Mouse (Mus musculus) layer of hippocampus, adult 11-12 months (tissue): ENCODE measurements around the gene Mien1.

Experiments
- DNase-seq: peaks from one replicate; pipeline ENCODE4 v3.0.0; 2022; ENCODE audit warnings: low spot score

Gene Mien1

GRCm38 (mm10) chr11:98426592-98426991 is 12.2 kb downstream of the Mien1 start:
- no peak for DNase-seq

GRCm38 (mm10) chr11:98418939-98419547 is 19.7 kb downstream of the Mien1 start:
- no peak for DNase-seq

DNA sequence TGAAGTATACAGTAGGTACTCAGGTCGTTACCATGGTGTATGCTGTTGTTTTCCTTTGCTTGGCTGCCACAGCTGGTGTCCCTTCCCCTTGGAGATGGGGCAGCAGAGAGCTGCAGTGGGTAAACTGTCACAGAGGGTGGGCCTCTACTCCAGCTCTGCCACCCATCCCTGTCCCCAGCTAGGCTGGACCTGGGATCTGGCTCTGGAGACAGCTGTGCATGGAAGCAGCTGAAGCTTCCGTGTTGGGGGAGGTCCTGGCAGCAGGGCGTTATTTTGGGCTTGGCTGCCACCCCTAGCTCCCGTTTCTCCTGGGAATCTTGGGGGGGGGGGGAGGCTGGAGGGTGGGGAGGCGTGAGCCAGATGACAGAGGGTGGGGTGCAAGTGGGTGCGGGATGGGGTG is 20.5 kb downstream of the Mien1 start:
- no peak for DNase-seq

DNA sequence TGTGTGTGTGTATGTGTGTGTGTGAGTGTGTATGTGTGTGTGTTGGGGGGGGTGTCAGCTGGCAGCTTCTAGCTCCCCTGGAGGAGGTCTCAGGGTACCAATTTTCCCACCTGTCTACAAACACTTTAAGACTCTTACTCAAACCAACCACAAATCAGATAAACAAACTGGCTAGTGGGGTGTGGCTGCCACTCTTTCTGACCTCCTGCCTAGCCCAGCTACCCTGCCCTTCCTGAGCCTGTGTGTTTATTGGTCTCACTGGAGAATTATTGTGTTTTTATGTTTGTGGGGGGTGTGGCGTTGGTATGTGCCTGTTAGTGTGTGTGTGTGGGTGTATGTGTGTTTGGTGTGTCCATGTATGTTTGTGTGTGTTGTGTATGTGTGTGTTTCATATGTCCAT is 21.7 kb downstream of the Mien1 start:
- no peak for DNase-seq

DNA sequence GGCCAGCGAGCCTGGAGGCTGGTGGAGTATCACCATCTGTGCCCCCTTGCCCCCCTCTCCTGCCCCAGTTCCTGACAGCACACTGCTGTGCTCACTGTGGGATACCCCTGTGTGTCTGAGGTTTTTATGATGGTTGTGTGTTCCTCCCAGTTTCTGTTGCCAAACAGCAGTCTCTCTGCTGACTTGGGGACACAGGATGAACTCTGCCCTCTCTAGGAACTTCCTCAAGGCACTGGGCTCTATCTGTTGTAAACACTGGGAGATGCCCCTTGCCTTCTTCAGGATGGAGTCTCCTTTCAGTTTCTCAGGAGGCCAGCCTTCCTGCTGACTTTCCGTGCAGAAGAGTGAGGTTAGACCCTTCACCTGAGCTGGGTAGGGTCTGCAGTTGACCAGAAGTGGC is 24.6 kb downstream of the Mien1 start:
- no peak for DNase-seq

- DNase-seq, result no peak
Observed at GRCm38 (mm10) chr11:98413731-98414130, 25.1 kb downstream of the Mien1 start.

DNA sequence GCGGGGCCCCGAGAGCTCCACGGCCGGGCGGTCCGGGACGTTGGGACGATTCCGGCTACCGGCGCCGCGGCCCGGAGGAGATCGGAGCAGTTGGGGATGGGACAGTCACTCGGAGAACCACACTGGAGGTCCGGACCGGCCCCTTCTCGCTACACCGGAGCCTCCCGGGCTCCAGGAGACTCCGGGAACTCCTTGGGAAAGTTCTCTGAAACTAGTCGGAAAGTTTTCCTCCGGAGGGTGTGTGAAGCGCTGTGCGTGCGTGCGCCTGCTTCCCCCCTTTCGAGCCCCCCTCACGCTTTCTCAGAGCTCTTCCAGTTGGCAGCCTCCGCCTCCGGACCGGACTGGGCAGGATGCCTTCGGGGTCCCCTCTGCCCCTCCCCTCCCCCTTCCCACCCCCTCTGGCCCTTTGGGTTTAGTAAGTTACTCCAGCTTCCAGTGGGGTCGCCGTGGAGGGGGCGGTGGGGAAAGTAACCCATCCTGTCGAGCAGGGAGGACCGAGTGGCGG is 25.9 kb downstream of the Mien1 start:
- no peak for DNase-seq

- no peak for DNase-seq
Observed at GRCm38 (mm10) chr11:98412273-98412796, 26.5 kb downstream of the Mien1 start, which contains the start of gene Erbb2. Gene Erbb2 (plus strand): TSS chr11:98412470.

GRCm38 (mm10) chr11:98409341-98409822 is 29.4 kb downstream of the Mien1 start:
- DNase-seq, result no peak

DNA sequence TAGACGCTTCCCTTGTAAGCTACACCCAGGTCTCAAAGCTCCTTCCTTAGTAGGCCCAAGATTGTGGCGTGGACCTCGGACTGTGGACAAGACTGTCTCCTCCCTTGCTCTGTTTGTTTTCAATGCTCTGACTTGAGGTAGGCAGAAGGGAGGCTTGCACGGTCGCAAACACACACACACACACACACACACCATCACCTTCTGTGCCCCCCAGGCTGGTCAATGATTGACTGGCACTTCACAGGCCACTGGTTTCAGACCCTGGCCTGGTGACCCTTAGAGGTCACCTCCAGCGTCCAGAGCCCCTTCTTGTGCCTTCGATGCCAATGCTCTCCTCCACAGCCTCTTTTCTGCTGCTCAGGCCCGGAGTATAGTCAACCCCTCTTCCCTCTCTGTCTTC is 29.9 kb downstream of the Mien1 start:
- DNase-seq, result no peak

DNA sequence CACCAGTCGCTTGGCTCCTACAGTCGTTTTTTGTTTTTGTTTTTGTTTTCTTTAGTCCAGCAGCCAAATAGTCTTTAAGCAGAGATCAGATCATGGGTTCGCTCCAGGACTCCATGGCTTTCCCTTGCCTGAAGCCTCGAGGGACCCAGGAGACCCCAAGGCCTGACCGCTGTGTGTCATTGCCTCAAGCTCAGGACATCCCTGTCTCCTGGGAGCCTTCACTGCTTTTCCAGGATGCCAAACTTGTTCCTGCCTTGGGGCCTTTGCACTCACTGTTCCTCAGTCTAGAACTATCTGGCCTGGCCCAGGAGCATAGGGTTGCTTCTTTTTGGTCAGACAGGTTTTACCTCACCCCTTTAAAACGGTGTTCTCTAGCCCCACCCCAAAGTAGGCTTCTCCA is 32.2 kb downstream of the Mien1 start:
- DNase-seq, result no peak

- no peak for DNase-seq
Observed at GRCm38 (mm10) chr11:98400816-98401215, 38.0 kb downstream of the Mien1 start.

- peak; percentile 90 for DNase-seq
Observed at GRCm38 (mm10) chr11:98400161-98400726, 38.5 kb downstream of the Mien1 start, which contains the start of gene Pgap3. Gene Pgap3 (minus strand): TSS chr11:98400490.

DNA sequence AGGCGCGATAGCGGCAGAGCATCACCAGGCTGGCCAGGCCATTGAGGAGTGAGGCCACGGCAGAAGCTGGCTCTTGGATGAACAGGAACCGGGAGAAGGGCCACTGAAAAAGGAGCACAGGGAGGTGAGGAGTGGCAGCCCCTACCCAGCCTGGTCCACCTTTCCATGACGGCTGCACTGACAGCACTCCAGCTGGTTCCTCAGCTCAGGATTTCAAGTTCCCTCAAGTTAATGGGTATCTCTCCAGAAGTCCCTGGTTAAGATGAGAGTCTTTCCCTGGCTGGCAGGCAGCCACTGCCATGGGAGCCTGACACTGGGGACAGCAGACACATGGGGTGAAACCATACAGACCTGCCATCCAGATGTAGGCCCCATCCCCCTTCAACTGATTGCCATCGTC is 40.8 kb downstream of the Mien1 start:
- DNase-seq, result no peak

DNA sequence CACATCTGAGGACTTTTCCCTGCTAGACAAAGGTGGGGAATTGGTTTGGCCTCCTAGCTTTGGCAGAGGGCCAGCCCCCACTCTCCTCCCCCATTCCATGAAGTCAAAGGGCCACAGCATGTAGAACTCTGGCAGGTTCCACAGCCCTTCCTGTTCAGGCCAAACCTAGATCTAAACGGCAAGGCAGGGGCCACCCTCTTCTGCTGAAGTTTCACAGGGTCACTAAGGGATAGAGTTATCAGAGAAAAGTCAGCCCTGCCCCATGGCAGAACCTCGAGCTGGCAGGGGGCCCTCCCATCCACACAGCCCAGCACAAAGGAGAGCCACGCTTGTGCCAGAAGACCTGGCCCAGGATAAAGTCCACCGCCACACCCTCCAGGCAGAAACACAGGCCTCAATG is 43.8 kb downstream of the Mien1 start:
- no peak for DNase-seq

GRCm38 (mm10) chr11:98394301-98394700 is 44.5 kb downstream of the Mien1 start:
- no peak for DNase-seq

DNA sequence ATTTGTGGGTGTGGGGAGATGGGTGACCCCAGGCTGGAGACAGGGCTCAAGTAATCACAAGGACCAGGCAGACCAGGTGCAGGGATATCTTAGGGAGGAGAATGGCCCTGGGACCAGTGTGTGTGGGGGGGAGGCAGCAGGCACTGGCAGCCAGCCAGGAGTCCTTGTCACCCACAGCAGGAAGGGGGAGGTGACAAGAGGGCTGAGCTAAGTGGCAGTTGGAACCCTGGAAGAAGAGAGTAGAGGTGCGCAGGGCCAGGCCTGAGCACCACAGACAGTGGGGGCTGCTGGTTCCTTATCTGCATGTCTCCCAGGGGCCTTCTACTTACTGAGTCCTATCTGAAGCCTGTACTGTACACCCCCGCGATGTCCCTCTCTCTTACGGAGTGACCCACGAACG is 45.5 kb downstream of the Mien1 start:
- no peak for DNase-seq

DNA sequence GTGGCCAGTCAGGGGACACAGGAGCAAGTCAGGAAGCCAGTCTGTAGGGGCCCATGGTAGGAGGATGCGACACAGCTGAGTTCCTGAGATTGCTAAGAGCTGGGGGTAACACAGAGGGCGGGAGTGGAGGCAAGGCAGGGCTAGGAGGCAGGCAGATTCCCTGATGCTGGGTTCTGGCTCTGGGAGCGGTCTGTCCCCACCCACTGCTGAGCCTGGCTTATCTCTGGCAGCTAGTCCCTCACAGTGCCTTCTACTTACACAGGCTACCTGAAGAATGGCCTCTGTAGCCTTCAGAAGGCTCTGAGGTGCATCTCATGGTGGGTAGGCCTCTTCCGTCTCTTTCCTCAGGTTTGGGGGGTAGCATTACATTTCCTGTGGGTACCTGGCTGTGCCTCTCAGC is 46.1 kb downstream of the Mien1 start:
- no peak for DNase-seq

DNA sequence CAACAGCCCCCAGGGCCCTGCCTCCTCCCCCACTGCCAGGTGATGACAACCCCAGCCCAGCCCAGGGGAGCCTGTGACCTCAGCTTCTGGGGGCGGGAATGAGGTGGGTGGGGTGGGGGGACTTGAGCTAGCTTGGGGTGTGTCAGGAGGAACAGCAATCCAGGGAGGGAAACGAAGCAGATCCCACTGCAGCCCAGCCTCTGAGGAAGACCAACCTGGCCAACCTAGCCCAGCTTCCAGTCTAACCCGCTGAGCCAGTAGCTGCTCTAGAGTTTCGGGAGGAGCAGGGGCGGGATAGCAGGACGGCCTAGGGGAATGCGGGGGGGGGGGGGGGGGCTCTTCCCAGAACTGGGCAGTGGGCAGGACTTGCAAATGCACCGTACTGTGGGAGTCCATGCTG is 46.8 kb downstream of the Mien1 start:
- DNase-seq, result no peak

DNA sequence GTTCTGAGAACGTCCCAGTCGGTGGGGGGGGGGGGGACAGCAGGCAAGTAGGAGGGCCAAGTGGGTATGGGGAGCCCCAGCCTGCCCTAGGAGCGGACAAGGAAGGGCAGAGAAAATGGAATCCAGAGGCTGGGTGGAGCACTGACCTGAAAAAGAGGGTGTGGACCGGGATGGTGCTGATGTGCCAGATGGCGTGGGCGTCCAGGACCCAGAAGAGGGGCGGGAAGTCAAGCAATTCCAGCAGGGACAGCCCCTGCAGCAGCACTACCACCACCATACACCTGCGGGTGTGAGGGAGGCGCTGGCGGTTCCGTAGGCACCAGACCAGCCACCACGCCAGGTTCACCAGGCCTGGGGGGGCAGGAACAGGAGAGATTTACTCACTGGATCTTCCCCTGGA is 48.6 kb downstream of the Mien1 start:
- DNase-seq, result no peak

DNA sequence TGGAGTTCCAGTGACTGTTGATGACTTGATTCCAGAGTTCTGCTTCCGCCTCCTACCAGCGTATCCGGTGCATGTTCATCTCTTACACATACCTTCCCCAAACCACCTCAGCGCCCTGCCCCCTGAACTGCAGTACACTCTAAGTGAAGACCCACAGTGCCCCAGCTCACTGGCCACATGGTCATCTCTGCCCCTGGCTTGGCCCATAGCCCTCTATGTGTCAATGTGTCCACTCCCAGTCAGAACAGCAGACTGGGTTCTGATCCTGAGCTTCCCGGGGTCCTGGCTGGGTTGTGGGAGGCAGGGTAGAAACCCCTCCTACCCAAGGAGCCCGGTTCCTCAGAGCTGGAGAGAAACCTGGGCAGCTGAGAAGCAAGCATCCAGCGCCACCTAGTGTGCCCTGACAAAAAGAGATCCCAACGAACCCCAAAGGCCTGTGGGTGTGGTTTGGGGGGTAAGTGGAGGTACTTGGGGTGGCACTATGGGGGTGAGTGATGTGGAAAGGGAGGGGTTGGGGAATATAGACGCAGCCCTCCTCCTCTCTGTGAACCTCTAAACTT is 49.5 kb downstream of the Mien1 start:
- DNase-seq, result peak; percentile 78

- no peak for DNase-seq
Observed at GRCm38 (mm10) chr11:98388282-98388681, 50.5 kb downstream of the Mien1 start.
